Mouse (Mus musculus): ENCODE measurements around the gene Erp27. TPM values are rescaled to one million over a fixed set of nuclear protein-coding genes. Genes with fewer than 3 reads are reported as not detected.

Gene Erp27
- total and polyA plus RNA-seq, 3 experiments: 0.39 TPM; not detected in 2

DNA sequence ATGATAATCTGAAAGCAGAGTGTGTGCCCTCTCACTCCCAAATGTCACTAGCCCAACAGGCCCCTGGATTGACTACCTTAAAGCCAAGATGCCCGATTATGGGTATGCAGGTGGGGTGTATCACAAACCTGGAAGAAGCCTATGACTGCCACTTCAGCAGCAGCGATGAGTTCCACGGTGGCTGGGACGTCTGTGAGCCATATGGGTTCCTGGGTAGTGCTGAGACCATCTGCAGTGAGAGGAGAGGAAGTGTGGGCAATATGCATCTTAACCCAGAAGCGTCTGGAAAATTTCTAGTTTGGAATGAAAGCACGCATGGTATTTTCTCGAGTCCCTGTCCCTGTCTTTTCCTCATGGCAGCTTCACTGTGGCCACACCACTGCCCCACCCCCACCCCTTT lies 379 bp downstream of the Erp27 start:
- Histone ChIP-seq H3K36me3 (ENCODE audit: control insufficient read depth in 1 of 2, insufficient read depth in 2 of 2, low read length in 2 of 2) (peaks cover 0 to 3% of the 10 kb centered on the region in 2 experiments; a peak in 1 of 4 replicates), H3K27ac (ENCODE audit: control insufficient read depth, low read depth, low read length) (no peak overlapping the region), H3K79me2 (ENCODE audit: control insufficient read depth, insufficient read depth, low read length, poor library complexity) (no peaks in the 10 kb centered on the region), H3K9me3 (replicated peaks; ENCODE audit: insufficient read depth, low read length) (no peaks in the 10 kb centered on the region), H3K4me3 (ENCODE audit: control insufficient read depth in 1 of 2, insufficient read depth in 1 of 2, low read depth in 2 of 2, low read length in 2 of 2) (no peak overlapping the region), H3K9ac (ENCODE audit: control insufficient read depth, low read depth, low read length, poor library complexity, severe bottlenecking) (no peak overlapping the region), H3K27me3 (ENCODE audit: control insufficient read depth in 1 of 2, insufficient read depth in 2 of 2, low read length in 2 of 2) (no peaks in the 10 kb centered on the region), H3K4me1 (ENCODE audit: control insufficient read depth in 1 of 2, insufficient read depth in 2 of 2, low read length in 2 of 2) (no peaks in the 10 kb centered on the region)
- no peak for TF ChIP-seq USF2 (IDR thresholded peaks at IDR 0.05; ENCODE audit: borderline replicate concordance in 1 of 2, insufficient read depth in 1 of 2, low read depth in 1 of 2, low read length in 2 of 2)
- no peak for TF ChIP-seq MYB (IDR thresholded peaks at IDR 0.05; ENCODE audit: low read depth, low read length)
- no peak for TF ChIP-seq TCF12 (IDR thresholded peaks at IDR 0.05; ENCODE audit: low read depth, low read length)
- TF ChIP-seq JUND (IDR thresholded peaks at IDR 0.05; ENCODE audit: low read depth, low read length): no peak
- no peak for TF ChIP-seq KAT2A (conservative IDR thresholded peaks at IDR 0.05; ENCODE audit: low read depth, low read length)
- no peak for TF ChIP-seq ETS1 (IDR thresholded peaks at IDR 0.05; ENCODE audit: low read depth, low read length)
- TF ChIP-seq MEF2A (IDR thresholded peaks at IDR 0.05; ENCODE audit: extremely low read depth, insufficient replicate concordance, low read depth, low read length, poor library complexity, severe bottlenecking): no peak
- no peak for TF ChIP-seq MYC (IDR thresholded peaks at IDR 0.05; ENCODE audit: low read depth, low read length)
- no peak for TF ChIP-seq TAL1 (IDR thresholded peaks at IDR 0.05; ENCODE audit: low read length)
- no peak for TF ChIP-seq BHLHE40 (IDR thresholded peaks at IDR 0.05; ENCODE audit: borderline replicate concordance, low read depth, low read length)
- no peak for TF ChIP-seq CHD1 (IDR thresholded peaks at IDR 0.05; ENCODE audit: low read depth, low read length)
- TF ChIP-seq POLR2AphosphoS5 (IDR thresholded peaks at IDR 0.05; ENCODE audit: borderline replicate concordance, low read depth, low read length): no peak
- no peak for TF ChIP-seq GABPA (IDR thresholded peaks at IDR 0.05; ENCODE audit: low read depth, low read length)
- no peak for TF ChIP-seq RCOR1 (IDR thresholded peaks at IDR 0.05; ENCODE audit: low read depth, low read length)
- TF ChIP-seq POLR2AphosphoS2 (IDR thresholded peaks at IDR 0.05; ENCODE audit: low read length): no peak
- no peak for TF ChIP-seq EP300 (IDR thresholded peaks at IDR 0.05; ENCODE audit: low read depth in 1 of 2, low read length in 2 of 2)
- TF ChIP-seq MAZ (IDR thresholded peaks at IDR 0.05; ENCODE audit: low read depth, low read length): no peak
- no peak for TF ChIP-seq ZKSCAN1 (IDR thresholded peaks at IDR 0.05; ENCODE audit: low read depth, low read length)
- TF ChIP-seq ZNF384 (IDR thresholded peaks at IDR 0.05; ENCODE audit: low read depth, low read length): no peak
- no peak for TF ChIP-seq GATA1 (IDR thresholded peaks at IDR 0.05; ENCODE audit: low read depth, low read length)
- no peak for DNase-seq (ENCODE audit: low read depth, low spot score)
